Mouse (Mus musculus) embryonic facial prominence, embryonic 10.5 days (tissue): ENCODE data around the gene Hist1h3e. TPM values are rescaled to one million over a fixed set of nuclear protein-coding genes. Genes with fewer than 3 reads are reported as not detected.
A peak's percentile ranks its signal among the peaks of the same experiment; 100 is the strongest.
"Not testable (repeated sequence)": the region's sequence is repeated elsewhere in the genome, so short reads cannot be mapped to it uniquely, and the experiment has no call there.

Experiments used
- DNase-seq: peaks from one replicate; pipeline ENCODE4 v3.0.0-alpha.2; 2017; ENCODE audit warnings: low spot score
- H3K27ac ChIP-seq: fragments of 300-500 bp; sonication (generic); replicated peaks from 2 replicates; pipeline ENCODE4 v1.5.1; 2016; ENCODE audit warnings: mild to moderate bottlenecking
- H3K27me3 ChIP-seq: fragments of 300-500 bp; sonication (generic); replicated peaks from 2 replicates; pipeline ENCODE4 v1.6.1; 2016; ENCODE audit warnings: low read depth, mild to moderate bottlenecking; ENCODE audit not compliant: poor library complexity, severe bottlenecking
- H3K36me3 ChIP-seq: fragments of 300-500 bp; sonication (generic); replicated peaks from 2 replicates; pipeline ENCODE4 v1.6.1; 2016; ENCODE audit warnings: mild to moderate bottlenecking, moderate library complexity
- H3K4me1 ChIP-seq: fragments of 300-500 bp; sonication (generic); 2 replicates; pipeline ENCODE4 v1.6.1; 2016
- H3K4me3 ChIP-seq: fragments of 300-500 bp; sonication (generic); 2 replicates; pipeline ENCODE4 v1.5.1; 2016; ENCODE audit warnings: mild to moderate bottlenecking, moderate library complexity
- H3K9me3 ChIP-seq: fragments of 300-500 bp; sonication (generic); 2 replicates; pipeline ENCODE4 v1.6.1; 2016; ENCODE audit warnings: mild to moderate bottlenecking
- WGBS: fragments of 180-500 bp; shearing (Covaris S2); methylation state at CpG from one replicate; pipeline ENCODE4 v1.1.7; 2016; 5-methylcytosine and 5-hydroxymethylcytosine counted together
- polyA plus RNA-seq: library from polyadenylated mRNA; unstranded; fragments of >200 nt; fragmentation: Nextera tagmentation; extraction: Ambion mirVana; gene quantifications from 2 replicates; pipeline ENCODE4 v1.2.1, GENCODE M21; 2016

The Hist1h3e gene
- polyA plus RNA-seq, 1 experiment from 2014 or later: 5.8 TPM

DNA sequence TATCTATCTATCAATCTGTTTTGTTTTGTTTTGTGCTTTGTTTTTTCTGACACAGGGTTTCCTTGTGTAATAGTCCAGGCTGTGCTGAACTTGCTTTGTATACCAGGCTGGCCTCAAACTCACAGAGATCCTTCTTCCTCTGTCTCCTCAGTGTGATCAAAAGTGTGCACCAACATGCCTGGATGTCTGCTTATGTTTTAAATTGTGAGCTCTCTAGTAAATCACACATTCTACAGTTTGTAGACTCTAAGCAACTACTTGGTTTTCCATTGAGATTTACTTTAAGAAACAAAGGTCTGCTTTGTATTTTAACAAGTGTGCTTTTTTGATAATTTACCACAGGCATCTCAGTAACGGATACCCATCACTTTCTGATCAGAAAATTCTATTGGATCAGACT is 15.7 kb upstream of the Hist1h3e start:
- no peak for DNase-seq
- Histone ChIP-seq H3K36me3 (no peaks in the 10 kb centered on the region), H3K4me1 (peaks cover 29% of the 10 kb centered on the region), H3K9me3 (no peaks in the 10 kb centered on the region), H3K27ac (peak overlapping the region; percentile 94), H3K27me3 (no peaks in the 10 kb centered on the region), H3K4me3 (peak overlapping the region; percentile 66; the same call in 1 of the 2 replicates)
- 85% methylated on average over 1 of the region's 1 CpGs for WGBS

DNA sequence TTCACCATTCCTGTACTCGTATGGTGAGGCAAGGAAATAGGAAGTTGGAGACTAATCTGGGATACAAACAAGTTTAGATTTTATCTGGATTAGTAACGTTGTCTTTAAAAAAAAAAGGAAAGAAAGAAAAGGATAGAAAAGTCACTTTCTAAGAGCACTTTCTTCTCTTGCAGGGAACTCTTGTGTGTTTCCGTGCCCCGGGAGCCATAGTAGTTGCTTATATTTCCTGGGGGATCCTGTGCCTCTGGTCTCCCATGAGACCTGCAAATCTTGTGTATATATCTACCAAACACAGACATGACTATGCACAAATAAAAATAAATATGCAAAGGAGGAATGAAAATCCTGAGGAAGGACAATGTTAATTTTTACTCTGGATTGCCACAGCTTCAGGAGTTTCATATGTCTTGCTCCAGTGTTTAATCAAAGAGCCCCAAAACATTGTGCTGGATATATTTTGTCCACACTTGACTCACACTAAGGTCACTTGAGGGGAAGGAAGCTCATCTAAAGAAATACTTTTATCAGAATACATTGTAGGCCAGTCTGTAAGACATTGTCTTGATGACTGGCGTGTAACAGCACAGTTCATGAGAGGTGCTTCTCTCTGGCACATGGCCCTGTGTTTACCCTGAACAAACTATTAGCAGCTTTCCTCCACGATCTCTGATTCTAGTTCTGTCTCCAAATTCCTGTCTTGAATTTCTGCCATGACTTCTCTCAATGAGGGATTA is 14.9 kb upstream of the Hist1h3e start:
- no peaks in the 10 kb centered on the region for H3K36me3 ChIP-seq
- DNase-seq: peak; percentile 31
- peaks cover 31% of the 10 kb centered on the region for H3K4me1 ChIP-seq

DNA sequence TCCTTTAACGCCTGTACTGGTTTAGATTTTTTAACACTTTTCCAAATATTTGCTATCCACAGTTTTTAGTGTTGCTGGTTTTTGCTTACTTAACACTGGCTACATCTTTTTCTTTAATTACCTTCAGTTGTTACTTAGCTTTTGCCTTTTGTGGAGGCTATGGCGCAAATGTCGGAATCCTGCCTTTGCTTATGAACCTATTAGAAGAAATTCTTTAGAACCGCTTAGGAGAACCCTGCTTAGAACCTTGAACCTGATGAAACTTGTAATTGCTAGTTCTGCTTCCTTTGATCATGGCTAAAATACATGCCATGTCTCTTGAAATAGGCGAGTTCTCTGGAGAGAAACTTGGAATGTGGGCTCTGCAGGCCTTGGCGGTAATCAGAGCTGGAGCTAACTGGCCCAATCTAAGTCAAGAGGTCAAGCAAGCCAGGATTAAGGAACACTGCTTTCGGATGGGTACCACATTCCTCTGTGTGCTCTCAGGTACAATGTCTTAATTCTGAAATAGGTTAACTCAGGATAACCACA is 14.2 kb upstream of the Hist1h3e start:
- WGBS: 4% methylated on average over 7 of the region's 7 CpGs
- peaks cover 31% of the 10 kb centered on the region for H3K4me1 ChIP-seq
- peak overlapping the region; percentile 94 for H3K27ac ChIP-seq
- DNase-seq: peak; percentile 59
- no peaks in the 10 kb centered on the region for H3K27me3 ChIP-seq
- H3K36me3 ChIP-seq: no peaks in the 10 kb centered on the region
- H3K4me3 ChIP-seq: peak overlapping the region; percentile 66
- H3K9me3 ChIP-seq: no peaks in the 10 kb centered on the region

More for the DNA sequence above, 14.9 kb upstream of the Hist1h3e start:
- 48% methylated on average over 6 of the region's 6 CpGs for WGBS
- no peaks in the 10 kb centered on the region for H3K27me3 ChIP-seq
- H3K27ac ChIP-seq: peak overlapping the region; percentile 94
- H3K9me3 ChIP-seq: no peaks in the 10 kb centered on the region
- H3K4me3 ChIP-seq: peak overlapping the region; percentile 66

DNA sequence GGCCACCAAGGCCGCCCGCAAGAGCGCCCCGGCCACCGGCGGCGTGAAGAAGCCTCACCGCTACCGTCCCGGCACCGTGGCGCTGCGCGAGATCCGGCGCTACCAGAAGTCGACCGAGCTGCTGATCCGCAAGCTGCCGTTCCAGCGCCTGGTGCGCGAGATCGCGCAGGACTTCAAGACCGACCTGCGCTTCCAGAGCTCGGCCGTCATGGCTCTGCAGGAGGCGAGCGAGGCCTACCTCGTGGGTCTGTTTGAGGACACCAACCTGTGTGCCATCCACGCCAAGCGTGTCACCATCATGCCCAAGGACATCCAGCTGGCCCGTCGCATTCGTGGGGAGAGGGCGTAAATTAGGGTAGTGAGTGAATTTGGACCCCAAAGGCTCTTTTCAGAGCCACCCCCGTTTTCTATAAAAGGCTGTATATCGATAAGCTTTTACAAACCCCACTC is 13.7 kb upstream of the Hist1h3e start:
- Histone ChIP-seq H3K4me1 (peaks cover 29% of the 10 kb centered on the region), H3K4me3 (peak overlapping the region; percentile 66), H3K27ac (peak overlapping the region; percentile 94)
- peak; percentile 49 for DNase-seq
- WGBS: under 1% methylated on average over 17 of the region's 40 CpGs
- H3K27me3 ChIP-seq, H3K36me3 ChIP-seq, H3K9me3 ChIP-seq: not testable (repeated sequence)

DNA sequence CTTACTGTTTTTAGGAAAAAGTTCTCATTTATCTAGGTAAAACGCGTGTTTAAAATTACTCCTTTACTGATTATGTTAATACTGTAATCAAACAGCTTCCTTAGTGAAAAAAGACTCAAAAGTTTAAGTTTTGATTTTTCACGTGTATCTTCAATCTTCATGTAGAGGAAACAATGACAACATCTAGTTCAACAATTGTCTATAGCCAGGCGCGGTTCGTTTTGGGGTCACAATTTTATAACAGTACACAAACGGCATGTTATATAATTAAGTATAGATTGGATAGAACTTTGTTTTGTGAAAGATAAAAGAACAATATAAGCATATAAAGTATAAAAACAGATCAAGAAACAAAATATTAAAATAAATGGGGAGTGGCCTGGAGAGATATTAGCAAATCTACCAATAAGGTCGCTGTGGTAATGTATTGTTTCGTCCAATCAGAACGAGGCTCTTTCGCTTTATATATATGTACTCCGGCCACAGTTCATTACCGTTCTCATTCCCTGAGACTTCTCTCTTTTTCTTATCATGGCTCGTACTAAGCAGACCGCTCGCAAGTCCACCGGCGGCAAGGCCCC is 13.2 kb upstream of the Hist1h3e start, which contains the start of gene Hist1h3d:
Gene Hist1h3d (plus strand): TSS at position 493 of the 581 bp plus-strand sequence.
- Histone ChIP-seq H3K4me3 (peak within 1 kb of the TSS; percentile 66), H3K36me3 (no peaks in the 10 kb centered on the region), H3K9me3 (no peaks in the 10 kb centered on the region), H3K27me3 (no peaks in the 10 kb centered on the region), H3K27ac (peak within 1 kb of the TSS; percentile 94), H3K4me1 (peaks cover 26% of the 10 kb centered on the region)
- WGBS: under 1% methylated on average over 18 of the region's 18 CpGs
- DNase-seq: peak; percentile 66

DNA sequence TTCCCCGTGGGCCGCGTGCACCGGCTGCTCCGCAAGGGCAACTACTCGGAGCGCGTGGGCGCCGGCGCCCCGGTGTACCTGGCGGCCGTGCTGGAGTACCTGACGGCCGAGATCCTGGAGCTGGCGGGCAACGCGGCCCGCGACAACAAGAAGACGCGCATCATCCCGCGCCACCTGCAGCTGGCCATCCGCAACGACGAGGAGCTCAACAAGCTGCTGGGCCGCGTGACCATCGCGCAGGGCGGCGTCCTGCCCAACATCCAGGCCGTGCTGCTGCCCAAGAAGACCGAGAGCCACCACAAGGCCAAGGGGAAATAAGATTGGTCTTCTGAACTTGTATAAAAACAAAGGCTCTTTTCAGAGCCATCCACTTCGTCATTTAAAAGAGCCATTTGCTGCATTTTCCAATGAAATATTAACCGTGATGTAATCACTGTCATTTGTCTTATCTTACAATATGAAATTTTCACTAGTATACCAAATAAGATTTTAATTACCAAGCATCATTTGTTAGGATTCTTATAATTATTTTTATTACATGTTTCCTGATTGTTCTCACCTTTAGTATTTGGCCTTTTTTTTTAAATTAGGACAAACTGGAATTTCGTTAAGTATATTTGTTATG is 12.5 kb upstream of the Hist1h3e start:
- H3K4me3 ChIP-seq: peak overlapping the region; percentile 66
- H3K27me3 ChIP-seq, H3K36me3 ChIP-seq, DNase-seq, H3K9me3 ChIP-seq: not testable (repeated sequence)
- under 1% methylated on average over 15 of the region's 39 CpGs for WGBS
- H3K27ac ChIP-seq: peak overlapping the region; percentile 92
- H3K4me1 ChIP-seq: peaks cover 26% of the 10 kb centered on the region

DNA sequence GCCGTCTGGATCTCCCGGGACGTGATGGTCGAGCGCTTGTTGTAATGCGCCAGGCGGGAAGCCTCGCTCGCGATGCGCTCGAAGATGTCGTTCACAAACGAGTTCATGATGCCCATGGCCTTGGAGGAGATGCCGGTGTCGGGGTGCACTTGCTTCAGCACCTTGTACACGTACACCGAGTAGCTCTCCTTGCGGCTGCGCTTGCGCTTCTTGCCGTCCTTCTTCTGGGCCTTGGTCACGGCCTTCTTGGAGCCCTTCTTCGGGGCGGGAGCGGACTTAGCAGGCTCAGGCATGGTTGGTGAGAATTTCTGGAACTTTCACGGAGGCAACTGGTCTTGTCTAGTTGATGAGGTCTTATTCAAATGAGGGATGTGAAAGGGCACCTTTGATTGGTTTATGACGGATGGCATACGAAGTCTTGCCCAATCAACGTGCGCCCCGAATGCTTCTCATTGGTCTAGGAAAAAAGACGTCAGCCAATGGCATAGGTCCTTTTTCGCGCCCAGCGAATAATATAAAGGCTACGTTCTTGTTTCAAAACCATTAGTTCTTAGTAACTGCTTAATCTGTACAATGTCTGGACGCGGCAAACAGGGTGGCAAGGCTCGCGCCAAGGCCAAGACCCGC is 11.8 kb upstream of the Hist1h3e start, which contains the start of the genes Hist1h2bf and Hist1h2ad:
Gene Hist1h2bf (minus strand): TSS at position 299 of the 627 bp plus-strand sequence.
Gene Hist1h2ad (plus strand): TSS at position 484 of the 627 bp plus-strand sequence.
- Histone ChIP-seq H3K4me3 (peak within 1 kb of the TSS; percentile 66), H3K4me1 (peaks cover 26% of the 10 kb centered on the region), H3K27ac (peak within 1 kb of the TSS; percentile 92)
- not testable (repeated sequence) for H3K27me3 ChIP-seq, H3K36me3 ChIP-seq, H3K9me3 ChIP-seq
- DNase-seq: peak; percentile 89
- WGBS: under 1% methylated on average over 42 of the region's 42 CpGs

DNA sequence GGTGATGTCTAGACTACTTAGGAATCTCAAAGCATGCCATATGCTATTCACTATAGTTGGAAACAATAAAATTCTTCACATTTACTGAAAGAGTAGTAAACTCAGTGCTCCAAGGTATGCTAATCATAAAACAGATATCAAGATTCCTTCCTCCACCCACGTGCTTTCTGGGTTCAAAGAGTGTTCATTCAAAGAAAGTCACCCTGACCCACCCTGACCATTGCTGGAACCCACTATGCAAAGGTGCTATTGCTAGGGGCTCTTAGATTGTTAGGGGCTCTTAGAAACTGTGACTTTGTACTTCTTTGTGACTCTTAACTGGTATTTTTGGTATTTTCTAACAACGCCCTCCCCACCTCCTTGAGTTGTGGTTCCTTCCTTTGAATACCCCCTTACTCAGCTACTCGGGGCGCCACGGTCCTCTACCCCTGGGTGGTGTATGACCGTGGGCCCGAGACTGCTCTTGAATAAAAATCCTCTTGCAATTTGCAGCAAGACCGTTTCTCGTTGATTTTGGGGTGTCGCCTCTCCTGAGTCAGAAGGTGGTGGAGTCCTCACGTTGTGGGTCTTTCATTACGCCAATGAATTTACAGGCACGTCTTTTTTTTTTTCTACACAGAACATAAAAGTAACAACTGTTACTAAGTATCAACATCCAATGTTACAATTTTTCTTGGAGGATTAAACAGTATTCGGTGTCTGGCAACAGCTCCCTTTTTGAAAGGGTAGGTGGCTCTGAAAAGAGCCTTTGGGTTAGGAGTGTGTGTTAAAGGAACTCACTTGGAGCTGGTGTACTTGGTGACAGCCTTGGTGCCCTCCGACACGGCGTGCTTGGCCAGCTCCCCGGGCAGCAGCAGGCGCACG is 11.1 kb upstream of the Hist1h3e start:
- Histone ChIP-seq H3K4me1 (peaks cover 26% of the 10 kb centered on the region), H3K27ac (peak overlapping the region; percentile 92), H3K4me3 (peak overlapping the region; percentile 61)
- WGBS: 12% methylated on average over 20 of the region's 20 CpGs
- H3K27me3 ChIP-seq, H3K36me3 ChIP-seq, H3K9me3 ChIP-seq: not testable (repeated sequence)
- peak; percentile 41 for DNase-seq

DNA sequence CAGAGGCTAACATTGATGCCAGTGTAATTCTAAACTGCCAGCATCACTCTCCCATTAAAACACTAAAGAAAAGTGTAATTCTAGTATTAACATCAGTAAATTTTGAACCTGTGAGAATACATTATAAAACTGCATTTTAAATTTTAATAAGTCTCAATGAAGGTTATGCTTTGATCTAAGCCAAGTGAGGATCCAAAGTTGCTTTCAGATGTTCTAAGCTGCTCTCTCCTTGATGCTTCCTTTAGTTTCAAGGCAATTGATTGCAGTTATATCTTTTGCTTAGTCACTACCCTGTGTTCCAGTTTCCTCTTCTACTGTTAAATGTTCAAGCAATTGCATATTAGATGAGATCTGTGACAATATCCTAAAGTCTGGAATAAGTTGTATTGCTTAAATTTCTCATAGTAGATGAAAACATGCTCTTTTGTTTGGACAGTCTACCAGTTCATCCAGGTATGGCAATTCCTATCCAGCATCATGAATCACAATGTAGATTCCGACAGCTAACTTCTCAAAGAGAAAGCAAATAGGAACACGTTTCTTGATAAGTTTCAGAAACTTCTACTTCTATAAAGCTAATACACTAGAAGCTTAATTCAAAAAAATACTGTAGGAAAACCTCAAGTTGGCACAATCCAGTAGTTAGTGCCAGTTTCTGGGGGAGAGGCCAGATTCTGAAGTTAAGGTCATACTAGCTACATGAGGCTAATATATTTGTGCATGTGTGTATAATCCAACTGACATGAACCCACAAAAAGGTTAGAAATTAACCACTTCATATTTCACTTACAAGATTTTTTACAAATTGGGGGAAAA is 10.3 kb upstream of the Hist1h3e start:
- DNase-seq: no peak

DNA sequence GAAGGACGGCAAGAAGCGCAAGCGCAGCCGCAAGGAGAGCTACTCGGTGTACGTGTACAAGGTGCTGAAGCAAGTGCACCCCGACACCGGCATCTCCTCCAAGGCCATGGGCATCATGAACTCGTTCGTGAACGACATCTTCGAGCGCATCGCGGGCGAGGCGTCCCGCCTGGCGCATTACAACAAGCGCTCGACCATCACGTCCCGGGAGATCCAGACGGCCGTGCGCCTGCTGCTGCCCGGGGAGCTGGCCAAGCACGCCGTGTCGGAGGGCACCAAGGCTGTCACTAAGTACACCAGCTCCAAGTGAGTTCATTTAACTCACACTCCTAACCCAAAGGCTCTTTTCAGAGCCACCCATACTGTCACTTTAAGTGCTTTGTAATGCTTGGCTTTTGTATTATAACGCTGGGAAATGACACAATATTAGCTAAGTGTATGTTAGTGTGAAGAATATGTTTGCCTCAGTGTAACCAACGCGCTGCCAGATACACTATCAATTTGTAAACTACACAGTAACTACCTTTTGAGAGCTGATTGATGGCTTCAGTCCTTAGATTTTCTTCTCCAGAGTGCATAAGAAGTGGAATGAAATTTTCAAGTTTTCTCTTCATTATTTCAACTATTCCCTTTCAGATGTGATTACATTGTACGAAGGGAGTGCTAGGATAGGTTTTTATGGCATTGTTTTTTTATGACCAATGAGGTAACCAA is 9.5 kb upstream of the Hist1h3e start:
- WGBS: under 1% methylated on average over 20 of the region's 34 CpGs
- not testable (repeated sequence) for H3K27me3 ChIP-seq, H3K36me3 ChIP-seq, H3K9me3 ChIP-seq
- Histone ChIP-seq H3K27ac (peak overlapping the region; percentile 92), H3K4me3 (peak overlapping the region; percentile 61), H3K4me1 (peaks cover 18% of the 10 kb centered on the region)
- peak; percentile 26 for DNase-seq

More for the DNA sequence above, 10.3 kb upstream of the Hist1h3e start:
- Histone ChIP-seq H3K9me3 (no peaks in the 10 kb centered on the region), H3K27me3 (no peaks in the 10 kb centered on the region), H3K4me3 (peak overlapping the region; percentile 61), H3K4me1 (peaks cover 26% of the 10 kb centered on the region), H3K36me3 (no peaks in the 10 kb centered on the region), H3K27ac (peak overlapping the region; percentile 92)
- 47% methylated on average over 2 of the region's 2 CpGs for WGBS
